Mouse (Mus musculus) layer of hippocampus, adult 11-12 months (tissue): Measurements from ENCODE around the gene Bend5.

Experiments used
- DNase-seq: peaks from one replicate; pipeline ENCODE4 v3.0.0; 2022; ENCODE audit warnings: low spot score

Bend5 gene

DNA sequence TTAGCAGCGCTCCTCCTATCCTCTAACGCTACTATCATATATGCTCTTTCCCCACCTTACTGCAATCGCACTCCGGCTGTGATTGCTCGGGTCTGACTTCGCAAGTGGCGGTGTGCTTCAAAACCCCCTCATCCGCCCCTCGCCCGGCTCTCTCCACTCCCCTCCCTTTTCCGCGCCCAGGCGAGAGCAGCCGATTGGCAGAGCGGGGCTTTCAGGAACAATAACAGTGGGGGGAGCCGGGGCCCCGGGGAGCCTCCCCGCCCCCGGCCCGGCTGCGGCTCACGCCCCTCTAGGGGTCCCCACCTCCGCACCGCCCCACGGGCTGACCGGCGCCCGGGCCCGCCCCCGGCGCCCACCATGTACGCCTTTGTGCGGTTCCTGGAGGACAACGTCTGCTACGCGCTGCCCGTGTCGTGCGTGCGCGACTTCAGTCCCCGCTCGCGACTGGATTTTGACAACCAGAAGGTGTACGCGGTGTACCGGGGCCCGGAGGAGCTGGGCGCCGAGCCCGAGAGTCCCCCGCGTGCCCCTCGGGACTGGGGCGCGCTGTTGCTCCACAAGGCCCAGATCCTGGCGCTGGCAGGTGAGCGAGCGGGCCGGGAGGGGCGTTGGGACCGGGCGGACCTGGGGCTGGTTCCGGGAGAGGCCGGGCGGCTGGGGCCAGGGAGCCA, at the start of gene Bend5:
Gene Bend5 (plus strand): TSS at position 189 of the 671 bp plus-strand sequence.
- DNase-seq: peak; percentile 56

DNA sequence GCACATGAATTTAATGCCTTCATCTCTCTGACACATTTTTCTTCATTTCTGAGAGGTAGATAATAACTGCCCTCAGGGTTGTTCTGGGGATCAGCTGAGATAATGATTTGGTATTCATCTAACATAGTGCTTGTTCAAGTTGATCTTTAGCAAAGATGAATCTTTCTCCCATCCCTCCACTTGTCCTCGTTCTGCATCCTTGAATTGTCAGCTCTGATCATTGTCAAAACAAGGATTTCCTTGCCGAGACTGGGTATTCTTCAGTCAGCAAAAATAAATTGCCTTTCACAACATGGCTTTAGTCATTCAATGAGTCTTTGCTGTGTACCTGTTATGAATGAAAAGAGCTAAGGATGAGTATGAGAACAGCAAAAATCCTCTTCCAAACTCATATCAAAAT, 47.0 kb upstream of the Bend5 start:
- no peak for DNase-seq

DNA sequence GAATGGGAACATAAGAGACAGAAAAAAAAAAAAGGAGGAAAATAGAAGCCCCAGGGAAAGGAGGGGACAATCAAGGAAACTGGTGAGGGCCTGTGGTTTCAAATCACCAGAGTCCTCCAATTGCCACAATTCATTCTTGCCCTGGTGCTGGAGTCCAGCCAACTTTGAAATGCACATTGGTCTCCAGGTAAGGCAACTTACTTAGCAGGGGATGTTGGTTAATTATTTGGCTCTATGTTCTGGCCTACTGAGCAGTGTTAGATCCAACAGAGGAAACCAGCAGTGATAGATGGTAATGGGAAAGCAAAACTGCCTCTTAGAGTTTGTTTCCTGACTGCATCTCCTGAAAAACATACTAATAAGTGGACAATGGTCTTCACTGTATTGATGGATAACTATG, 37.6 kb upstream of the Bend5 start:
- no peak for DNase-seq

DNA sequence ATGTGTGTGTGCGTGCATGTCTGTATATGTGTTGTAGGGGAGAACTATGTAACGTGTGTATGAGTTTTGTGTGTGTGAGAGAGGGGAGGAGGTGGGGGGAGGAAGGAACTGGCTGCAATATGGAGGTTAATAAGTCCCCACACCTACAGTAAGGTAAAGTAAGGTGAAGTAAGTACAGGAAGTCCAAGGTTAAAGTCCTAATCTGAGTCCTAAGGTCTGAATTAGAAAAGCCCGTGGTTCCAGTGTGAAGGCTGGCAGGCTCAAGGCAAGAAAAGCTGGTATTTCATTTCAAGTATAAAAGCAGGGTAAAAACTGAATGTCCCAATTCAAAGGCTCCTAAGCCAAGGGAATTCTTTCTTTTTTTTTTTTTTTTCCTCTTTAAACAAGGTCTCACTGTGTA, 36.7 kb upstream of the Bend5 start:
- DNase-seq: no peak

DNA sequence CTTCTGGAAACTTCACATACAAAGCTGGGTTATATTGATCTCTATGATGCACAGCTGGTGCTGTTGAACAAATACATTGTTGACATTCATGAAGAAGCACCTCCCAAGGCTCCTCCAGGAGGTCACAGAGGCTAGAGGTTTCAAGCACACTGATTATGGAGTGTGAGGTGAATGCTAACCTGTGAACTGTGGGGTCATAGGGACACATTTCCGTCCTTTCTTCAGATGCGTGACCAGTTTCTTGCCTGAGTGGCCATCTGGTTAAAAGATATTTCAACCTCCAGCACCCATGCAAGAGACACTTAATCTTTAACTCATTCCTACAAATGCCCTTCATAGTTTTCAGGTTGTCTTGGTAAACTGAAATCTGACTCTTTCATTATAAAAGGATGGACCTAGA, 31.7 kb upstream of the Bend5 start:
- no peak for DNase-seq

DNA sequence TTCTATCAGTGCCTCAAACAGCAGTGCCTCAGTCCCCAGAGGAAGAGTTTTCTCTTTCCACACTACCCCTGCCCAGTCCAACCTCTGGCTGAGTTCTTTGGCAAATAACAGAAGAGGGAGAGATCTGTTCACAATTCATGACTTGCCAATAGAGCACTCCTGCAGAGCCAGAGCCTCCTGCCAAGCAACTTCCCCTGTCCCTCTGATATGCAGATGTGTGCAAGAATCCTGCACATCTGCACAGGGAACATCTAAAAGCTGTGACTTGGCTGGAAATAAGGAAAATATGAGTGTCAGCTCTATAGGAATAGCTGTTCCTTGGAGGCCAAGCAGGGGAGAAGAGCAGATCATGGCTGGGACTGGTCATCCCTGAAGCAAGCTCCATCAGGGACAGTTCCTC, 24.1 kb upstream of the Bend5 start:
- DNase-seq: no peak

DNA sequence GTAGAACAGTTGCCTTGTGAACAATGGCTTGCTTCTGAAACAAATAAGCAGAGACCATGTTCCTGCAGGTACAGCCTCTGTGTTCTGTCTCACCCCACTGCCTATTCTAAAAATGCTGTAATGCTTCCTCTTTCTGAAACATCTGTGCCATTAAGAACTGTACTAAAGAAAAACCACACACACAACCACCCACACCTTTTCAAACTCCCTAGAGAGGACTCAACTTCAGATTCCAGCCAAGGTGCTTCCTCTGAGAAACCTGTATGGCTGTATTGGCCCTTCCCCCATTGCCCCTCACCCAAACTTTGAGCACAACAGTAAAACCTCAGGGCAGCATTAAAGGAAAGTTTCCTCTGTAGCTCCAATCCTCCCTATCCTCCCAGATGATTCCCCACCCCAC, 15.0 kb upstream of the Bend5 start:
- no peak for DNase-seq

DNA sequence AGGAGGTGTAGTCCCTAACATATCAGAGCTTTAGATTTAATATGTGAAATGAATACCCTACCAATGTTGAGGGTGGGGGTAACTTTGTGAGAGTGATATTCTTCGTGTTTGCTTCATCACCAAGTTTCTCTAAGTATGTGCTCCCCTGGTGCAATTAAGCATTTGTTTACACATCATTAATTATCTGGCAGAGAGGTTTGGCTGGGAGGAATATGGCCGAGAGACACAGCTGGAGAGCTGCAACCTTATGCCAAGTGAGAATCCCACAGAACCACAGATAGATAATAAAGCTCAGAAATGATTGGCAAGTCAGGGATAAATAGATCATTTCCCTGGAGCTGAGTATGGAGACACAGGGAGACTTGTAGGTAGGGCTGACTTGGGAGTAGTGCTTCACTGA, 14.1 kb upstream of the Bend5 start:
- DNase-seq: no peak

DNA sequence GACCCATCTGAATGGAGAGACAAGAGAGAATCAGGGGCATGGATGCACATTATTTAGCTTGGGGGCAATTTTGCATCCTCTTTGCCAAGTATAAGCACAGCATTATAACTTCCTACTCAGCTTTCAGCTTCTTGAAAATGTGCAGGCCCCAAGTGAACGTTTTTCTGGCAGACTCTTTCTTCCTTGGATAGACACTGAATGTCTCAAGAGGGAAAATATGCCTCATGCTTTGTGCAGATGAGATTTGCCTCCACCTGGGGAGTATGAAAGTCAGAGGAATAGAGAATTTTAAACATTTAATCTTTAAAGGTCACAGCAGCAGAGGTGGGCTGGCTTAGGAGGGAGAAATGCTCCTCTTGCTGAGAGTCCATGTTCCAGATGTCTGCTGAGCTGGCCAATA, 11.6 kb upstream of the Bend5 start:
- DNase-seq: no peak

DNA sequence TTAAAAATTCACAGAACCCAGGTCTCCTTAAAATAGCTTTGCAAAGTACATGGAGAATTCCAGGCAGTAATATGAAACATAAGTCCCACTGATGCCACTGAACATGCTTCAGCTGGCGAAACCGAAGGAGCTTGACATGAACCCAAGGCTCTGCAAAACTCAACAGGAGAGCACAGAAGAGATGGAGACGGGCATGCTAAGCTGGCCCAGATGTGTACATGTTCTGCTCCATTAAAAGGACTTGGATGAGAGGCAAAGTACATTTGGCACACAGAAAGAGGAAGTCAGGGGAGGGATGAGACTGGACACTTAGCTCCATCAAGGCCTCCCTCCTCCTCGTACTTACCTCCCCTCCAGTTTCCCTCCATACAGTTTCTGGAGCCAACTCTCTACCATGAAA, 4.1 kb upstream of the Bend5 start:
- DNase-seq: no peak

DNA sequence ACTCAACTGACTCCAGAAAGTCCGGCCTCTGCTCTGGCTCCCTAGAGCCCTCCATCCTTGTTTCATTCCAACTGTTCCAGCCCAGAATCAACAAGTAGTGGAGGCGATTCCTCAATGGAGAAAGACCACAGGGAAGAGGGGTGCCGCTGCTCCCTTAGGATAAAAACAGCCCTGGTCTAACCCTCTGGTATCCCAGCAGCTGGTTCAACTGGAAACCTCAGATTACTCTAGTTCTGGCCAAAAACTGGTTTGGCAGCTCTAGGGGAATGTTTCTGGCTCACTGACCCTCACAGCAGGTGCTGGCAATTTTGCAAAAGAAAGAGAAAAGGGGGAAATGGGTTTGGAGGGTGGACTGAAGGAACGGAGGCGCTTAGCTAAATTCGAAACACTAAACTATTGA, 407 bp upstream of the Bend5 start:
- DNase-seq: no peak

DNA sequence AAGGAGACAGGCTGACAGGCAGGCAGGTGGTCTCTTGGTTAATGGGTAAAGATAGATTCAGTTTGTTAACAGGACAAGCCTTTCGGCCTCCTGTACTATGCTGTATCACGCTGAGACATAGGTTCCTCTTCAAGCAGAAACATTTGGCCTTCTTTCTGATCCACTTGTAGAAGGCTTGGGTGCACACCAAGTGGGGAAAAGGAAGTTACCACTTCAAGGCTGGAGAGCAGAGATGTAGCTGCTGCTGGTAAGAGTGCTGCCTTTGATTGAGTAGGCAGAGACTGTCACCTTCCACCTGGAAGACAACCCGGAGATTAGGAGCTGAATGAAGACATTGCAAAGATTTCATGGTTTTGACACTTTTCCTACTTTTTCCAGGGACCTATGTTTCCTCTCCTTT, 1.3 kb downstream of the Bend5 start:
- no peak for DNase-seq

DNA sequence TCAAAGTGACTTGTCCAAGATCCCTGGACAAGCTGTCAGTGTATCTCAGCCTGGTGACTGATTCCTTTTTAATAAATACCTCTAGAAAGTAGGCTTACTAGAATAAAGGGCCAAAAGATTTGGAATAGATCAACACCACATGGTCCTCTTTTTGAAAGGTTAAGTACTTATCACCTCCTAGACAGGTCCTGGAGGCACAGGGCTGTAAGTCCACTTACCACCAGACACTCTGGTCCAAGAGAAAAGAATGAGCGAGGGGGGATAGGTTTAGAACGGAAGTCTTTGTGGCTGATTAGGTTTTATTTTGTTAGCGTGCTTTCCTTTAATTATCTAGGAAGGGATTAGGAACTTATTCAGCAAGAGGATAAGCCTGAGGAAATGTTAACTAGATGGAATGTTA, 1.7 kb downstream of the Bend5 start:
- no peak for DNase-seq

DNA sequence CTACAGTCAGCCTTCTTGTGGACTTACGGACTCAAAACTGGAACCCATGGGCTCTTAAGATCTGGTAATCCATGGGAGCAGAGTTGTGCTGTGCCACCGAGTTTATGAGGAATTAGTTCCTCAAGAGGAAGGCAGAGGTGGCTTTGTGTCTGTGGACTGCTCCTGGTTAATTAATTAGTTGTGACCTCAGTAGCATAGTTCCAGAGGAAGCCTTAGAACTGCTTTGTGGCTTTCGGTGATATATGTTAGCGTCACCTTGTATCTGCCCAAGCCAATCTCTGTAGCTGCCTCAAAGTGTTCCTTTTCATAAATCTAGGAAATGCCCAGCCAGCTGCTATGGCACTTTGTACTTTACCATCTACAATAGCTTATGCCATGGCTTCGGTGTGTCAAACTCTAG, 2.9 kb downstream of the Bend5 start:
- no peak for DNase-seq

DNA sequence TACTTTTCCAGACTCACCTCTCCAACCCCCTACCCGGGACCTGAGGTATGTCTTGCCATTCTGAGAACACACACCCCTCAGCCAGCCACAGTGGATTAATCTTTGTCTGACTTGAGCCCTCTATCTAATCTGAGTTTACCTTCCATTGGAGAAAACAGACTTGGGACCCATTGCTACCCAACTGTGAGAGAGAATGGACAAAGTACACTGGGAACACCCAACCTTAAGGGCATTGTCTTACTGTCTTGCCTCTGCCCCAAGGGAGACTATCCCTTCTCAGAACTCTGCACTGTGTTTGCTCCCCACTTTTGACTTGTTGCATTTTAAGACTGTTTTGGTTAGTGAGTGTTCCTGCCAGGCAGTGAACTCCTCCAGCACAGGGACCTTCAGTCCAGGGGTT, 4.7 kb downstream of the Bend5 start:
- no peak for DNase-seq

DNA sequence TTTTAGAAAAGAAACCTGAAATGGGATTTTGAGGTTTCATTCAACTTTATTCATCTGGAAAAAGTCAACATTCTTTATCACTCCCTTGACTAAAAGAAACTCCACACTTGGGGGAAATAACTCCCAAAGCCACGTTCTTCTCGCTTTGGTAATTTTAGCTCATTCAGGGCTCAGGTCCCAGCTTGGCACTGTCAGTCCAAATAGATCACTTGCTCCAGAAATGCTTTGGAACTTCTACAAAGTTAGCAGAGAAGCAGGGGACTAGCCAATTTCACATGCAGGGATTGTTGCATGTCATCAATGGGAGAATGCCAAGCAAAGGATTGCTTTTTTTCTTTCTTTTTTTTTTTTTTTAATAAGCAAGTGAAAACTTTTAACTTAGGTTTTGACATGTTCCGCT, 5.2 kb downstream of the Bend5 start:
- DNase-seq: no peak

DNA sequence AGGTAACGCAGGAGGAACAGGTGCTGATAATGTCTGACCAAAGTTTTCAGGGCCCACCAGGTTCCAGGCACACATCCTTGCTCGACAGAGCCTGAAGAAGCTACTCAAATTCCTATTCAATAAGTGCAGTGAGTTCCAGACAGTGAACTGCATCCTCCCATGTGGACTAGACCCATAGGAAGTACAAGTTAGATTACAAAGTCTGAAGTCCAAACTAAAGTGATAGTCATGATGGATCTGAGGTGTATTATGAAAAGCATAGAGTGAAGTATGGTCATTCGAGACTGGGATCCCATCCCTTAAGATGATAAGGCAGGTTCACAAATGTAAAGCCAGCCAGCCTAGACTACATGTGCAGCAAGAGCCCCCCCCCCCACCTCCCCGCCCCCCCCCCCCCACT, 6.1 kb downstream of the Bend5 start:
- DNase-seq: no peak

DNA sequence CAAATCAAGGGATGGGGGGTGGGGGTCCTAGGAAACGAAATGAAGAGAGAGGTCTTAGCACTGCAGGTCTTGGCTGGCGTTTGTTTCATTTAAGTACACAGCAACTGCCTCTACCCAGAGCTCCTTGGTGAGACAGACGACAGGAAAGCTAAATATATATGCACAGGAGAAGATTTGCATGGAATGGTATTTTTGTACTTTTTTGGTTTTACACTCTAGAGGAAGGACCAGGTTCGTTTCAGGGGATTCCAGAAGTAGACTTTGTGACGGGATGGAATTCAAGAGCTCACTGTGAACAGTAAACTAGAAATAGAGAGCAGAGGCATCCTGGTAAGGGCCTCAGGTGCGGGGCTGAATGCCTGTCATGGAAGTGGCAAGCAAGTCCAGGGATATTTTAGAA, 7.0 kb downstream of the Bend5 start:
- no peak for DNase-seq

DNA sequence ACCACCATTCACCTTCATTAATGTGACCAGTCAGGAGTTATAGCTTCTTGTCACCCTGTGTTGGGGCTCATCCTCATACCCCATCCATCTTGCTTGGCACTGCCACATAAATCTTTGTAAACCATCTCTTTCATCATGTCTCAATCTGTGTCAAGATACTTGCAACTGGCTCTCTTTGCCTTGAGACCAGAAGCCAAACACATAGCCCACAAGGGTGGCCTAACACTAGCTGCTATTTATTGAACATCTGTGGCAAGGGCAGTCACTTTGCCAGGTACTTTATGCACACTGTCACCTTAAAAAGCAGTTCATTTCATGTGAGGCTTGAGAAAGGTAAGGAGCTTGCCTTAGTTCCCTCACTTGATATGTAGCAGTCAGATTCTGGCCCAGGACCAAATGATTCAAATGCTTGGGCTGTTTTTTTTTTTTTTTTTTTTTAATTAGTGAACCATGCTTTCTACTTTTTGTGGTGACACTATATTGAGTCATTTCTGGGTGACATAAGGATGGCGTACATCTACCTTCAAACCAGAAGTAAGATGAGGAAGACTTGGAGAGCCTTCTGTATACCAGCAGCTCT, 9.7 kb downstream of the Bend5 start:
- DNase-seq: no peak

DNA sequence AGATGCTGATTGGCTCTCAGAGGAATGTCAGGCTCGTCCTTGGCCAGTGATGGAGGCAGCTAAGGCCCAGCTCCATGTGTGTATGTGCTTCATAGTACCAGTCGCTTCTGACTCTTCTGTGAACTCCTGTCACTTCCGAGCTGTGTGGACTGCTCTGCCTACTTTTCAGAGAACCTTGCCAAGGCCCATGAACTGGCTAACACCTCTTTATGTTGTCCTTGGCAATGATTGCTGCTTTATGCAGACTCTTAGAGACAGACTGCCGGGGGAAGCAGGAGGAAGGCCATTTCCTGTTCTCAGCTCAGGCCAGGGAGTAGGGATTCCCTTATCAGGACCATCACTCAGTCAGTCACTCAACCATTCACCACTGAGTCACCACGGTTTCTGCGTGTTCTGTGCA, 10.4 kb downstream of the Bend5 start:
- DNase-seq: no peak

DNA sequence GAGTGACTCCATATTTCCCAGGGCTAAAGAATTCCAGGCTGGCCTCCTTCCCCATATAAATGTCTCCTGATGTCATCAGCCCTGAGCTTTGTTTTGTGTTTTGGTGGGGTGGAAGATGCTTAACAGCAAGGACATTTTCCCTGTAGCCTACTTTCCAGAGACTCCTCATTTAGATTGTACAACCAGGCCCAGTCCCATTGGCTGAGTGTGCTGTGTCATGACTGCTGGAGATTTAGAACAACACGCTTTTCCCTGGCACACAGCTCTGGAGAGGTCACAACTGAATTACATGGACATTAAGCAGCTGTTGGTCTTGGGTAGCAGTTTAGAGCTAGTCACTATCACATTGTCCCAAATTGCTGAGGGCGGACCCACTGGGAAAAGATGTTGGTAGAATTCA, 16.4 kb downstream of the Bend5 start:
- DNase-seq: no peak

DNA sequence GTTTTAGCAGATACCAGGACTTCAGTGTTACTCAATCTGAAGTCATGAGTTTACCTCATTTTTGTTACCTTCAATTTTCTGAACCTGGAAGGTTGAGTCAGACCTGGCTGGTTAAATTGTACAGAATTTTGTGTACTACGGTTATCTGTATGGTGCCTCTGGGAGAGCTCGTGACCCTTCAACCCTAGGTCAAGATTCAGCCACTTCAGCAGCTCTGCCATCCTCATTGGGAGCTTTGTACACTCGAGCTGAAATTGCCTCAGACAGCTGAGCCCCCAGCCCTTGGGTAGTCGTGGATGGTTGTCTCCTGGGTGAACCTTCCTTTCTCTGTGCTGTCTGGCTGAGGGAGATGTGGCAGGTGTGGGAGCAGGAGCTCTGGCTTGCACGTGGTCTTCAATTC, 17.2 kb downstream of the Bend5 start:
- no peak for DNase-seq

DNA sequence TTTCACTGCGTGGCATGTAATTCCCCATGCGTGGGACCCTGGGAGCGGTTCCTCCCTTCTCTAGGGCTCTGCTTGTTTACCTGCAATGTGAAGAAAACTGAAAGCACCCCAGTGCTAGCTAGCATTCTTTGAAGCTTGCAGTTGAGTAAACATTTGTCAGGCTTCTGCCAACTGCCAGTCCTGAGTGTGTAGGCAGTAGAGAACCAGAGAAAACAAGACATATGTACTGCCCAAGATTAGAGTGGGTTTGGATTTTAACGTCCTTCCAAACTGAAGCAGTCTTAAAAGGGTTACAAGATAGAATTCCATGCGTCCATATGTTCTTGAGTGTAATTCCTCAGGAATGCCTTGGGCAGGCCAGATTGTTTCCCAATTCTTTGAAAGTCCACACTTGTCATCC, 17.6 kb downstream of the Bend5 start:
- DNase-seq: no peak

DNA sequence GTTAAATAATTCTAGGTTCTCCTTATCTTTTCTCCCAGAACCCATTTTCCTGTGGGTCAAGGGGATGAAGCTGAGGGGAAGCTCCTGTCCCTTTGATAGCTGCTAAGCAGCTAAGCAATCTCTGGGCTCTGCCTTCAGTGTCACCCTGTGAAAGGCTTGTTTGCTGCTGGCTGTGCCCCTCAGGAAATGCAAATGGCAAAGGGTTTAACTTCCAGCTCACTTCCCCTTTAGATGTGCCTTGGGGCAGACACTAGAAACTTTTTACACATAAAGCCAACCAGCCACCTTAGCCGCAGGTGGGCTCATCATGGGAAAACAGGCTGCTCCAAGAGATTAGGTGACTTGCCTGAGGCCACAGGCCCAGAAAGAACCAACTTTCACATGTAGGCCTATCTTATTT, 26.9 kb downstream of the Bend5 start:
- no peak for DNase-seq
